Mouse (Mus musculus) forebrain, postnatal 0 days (tissue): ENCODE results near the gene Syn3. TPM values are rescaled to one million over a fixed set of nuclear protein-coding genes. Genes with fewer than 3 reads are reported as not detected.

ENCODE experiments used
- ATAC-seq: fragments of 200-750 bp; cut with Nextera tagmentation; 2 replicates; pipeline ENCODE4 v1.8.0; 2017; ENCODE audit warnings: mild to moderate bottlenecking, moderate library complexity
- DNase-seq: peaks from one replicate; pipeline ENCODE4 v3.0.0-alpha.2; 2015
- H3K27ac ChIP-seq: fragments of 300-500 bp; sonication (generic); 2 replicates; pipeline ENCODE4 v1.5.1; 2014; ENCODE audit warnings: low read depth, mild to moderate bottlenecking, antibody characterized with exemption, low read length, moderate library complexity, mixed read lengths
- H3K27me3 ChIP-seq: fragments of 300-500 bp; sonication (generic); 2 replicates; pipeline ENCODE4 v1.6.1; 2014; ENCODE audit warnings: mild to moderate bottlenecking, low read length, mixed read lengths; ENCODE audit not compliant: insufficient read depth
- H3K36me3 ChIP-seq: fragments of 300-500 bp; sonication (generic); 2 replicates; pipeline ENCODE4 v1.6.1; 2014; ENCODE audit warnings: mild to moderate bottlenecking, moderate library complexity; ENCODE audit not compliant: insufficient read depth
- H3K4me1 ChIP-seq: fragments of 300-500 bp; sonication (generic); 2 replicates; pipeline ENCODE4 v1.6.1; 2014; ENCODE audit warnings: antibody characterized with exemption; ENCODE audit not compliant: insufficient read depth
- H3K4me2 ChIP-seq: fragments of 300-500 bp; sonication (generic); 2 replicates; pipeline ENCODE4 v1.6.1; 2014; ENCODE audit warnings: low read depth, mild to moderate bottlenecking, moderate library complexity
- H3K4me3 ChIP-seq: fragments of 300-500 bp; sonication (generic); 2 replicates; pipeline ENCODE4 v1.5.1; 2014; ENCODE audit warnings: low read depth, low read length, mixed read lengths
- H3K9ac ChIP-seq: fragments of 300-500 bp; sonication (generic); 2 replicates; pipeline ENCODE4 v1.6.1; 2014; ENCODE audit warnings: mild to moderate bottlenecking
- H3K9me3 ChIP-seq: fragments of 300-500 bp; sonication (generic); 2 replicates; pipeline ENCODE4 v1.6.1; 2016; ENCODE audit warnings: low read length
- CTCF ChIP-seq: sonication (generic); IDR thresholded peaks from 2 replicates; pipeline ENCODE4 v1.5.1; 2016; ENCODE audit warnings: antibody characterized with exemption, control low read depth, low read depth
- WGBS: fragments of 180-500 bp; shearing (Covaris S2); extraction: QIAGEN DNeasy Blood & Tissue Kit; methylation state at CpG from one replicate; pipeline ENCODE4 v1.1.7; 2014; 5-methylcytosine and 5-hydroxymethylcytosine counted together
- polyA plus RNA-seq: library from polyadenylated mRNA; unstranded; fragments of >200 nt; fragmentation: Nextera tagmentation; extraction: Ambion mirVana; gene quantifications from 2 replicates; pipeline ENCODE4 v1.2.1, GENCODE M21; 2015
- total RNA-seq: library from RNA; depleted of rRNA; stranded (reverse); fragments of >200 nt; gene quantifications from 2 replicates; pipeline ENCODE4 v1.2.3, GENCODE M21; 2014

Syn3 gene
- total and polyA plus RNA-seq, 2 experiments from 2014 or later: 16.4 to 47.6 TPM

GRCm38 (mm10) chr10:86203175-86203574 lies 295.5 kb downstream of the Syn3 start:
- no peaks in the 10 kb centered on the region for H3K4me1 ChIP-seq
- 94% methylated on average over 6 of the region's 6 CpGs for WGBS
- no peak overlapping the region for H3K9ac ChIP-seq
- DNase-seq (no peak), ATAC-seq (no peak)
- no peak for TF ChIP-seq CTCF
- no peak overlapping the region for H3K4me2 ChIP-seq
- H3K27me3 ChIP-seq: no peaks in the 10 kb centered on the region
- H3K36me3 ChIP-seq: no peaks in the 10 kb centered on the region
- no peak overlapping the region for H3K4me3 ChIP-seq
- H3K27ac ChIP-seq: no peak overlapping the region
- H3K9me3 ChIP-seq: no peaks in the 10 kb centered on the region

GRCm38 (mm10) chr10:86201826-86202225 lies 296.9 kb downstream of the Syn3 start:
- WGBS: 81% methylated on average over 7 of the region's 7 CpGs
- DNase-seq: no peak
- Histone ChIP-seq H3K4me1 (no peaks in the 10 kb centered on the region), H3K27me3 (no peaks in the 10 kb centered on the region), H3K9me3 (no peaks in the 10 kb centered on the region), H3K4me3 (no peak overlapping the region), H3K27ac (no peak overlapping the region), H3K9ac (no peak overlapping the region), H3K4me2 (no peak overlapping the region), H3K36me3 (no peaks in the 10 kb centered on the region)
- no peak for ATAC-seq
- TF ChIP-seq CTCF: no peak

- ATAC-seq (no peak), DNase-seq (no peak)
- H3K4me3 ChIP-seq: no peak overlapping the region
- no peak overlapping the region for H3K27ac ChIP-seq
- no peaks in the 10 kb centered on the region for H3K9me3 ChIP-seq
- WGBS: 96% methylated on average over 3 of the region's 3 CpGs
- no peak overlapping the region for H3K9ac ChIP-seq
- TF ChIP-seq CTCF: no peak
- H3K36me3 ChIP-seq: no peaks in the 10 kb centered on the region
- H3K27me3 ChIP-seq: no peaks in the 10 kb centered on the region
- no peaks in the 10 kb centered on the region for H3K4me1 ChIP-seq
- H3K4me2 ChIP-seq: no peak overlapping the region
These were observed 297.7 kb downstream of the Syn3 start for GRCm38 (mm10) chr10:86201006-86201405.

- H3K4me1 ChIP-seq: no peaks in the 10 kb centered on the region
- TF ChIP-seq CTCF: no peak
These were observed 302.2 kb downstream of the Syn3 start for GRCm38 (mm10) chr10:86196414-86197025.

GRCm38 (mm10) chr10:86194722-86195121 lies 304.0 kb downstream of the Syn3 start:
- H3K4me3 ChIP-seq: no peak overlapping the region
- H3K9ac ChIP-seq: no peak overlapping the region
- no peak overlapping the region for H3K27ac ChIP-seq
- no peak overlapping the region for H3K4me2 ChIP-seq
- ATAC-seq (no peak), DNase-seq (no peak)
- H3K9me3 ChIP-seq: no peaks in the 10 kb centered on the region
- no peaks in the 10 kb centered on the region for H3K27me3 ChIP-seq
- no peaks in the 10 kb centered on the region for H3K36me3 ChIP-seq
- 65% methylated on average over 4 of the region's 4 CpGs for WGBS
- no peaks in the 10 kb centered on the region for H3K4me1 ChIP-seq
- no peak for TF ChIP-seq CTCF

More at GRCm38 (mm10) chr10:86196414-86197025, 302.2 kb downstream of the Syn3 start:
- H3K27ac ChIP-seq: no peak overlapping the region
- H3K36me3 ChIP-seq: no peaks in the 10 kb centered on the region
- DNase-seq (no peak), ATAC-seq (no peak)
- no peak overlapping the region for H3K4me2 ChIP-seq
- H3K27me3 ChIP-seq: no peaks in the 10 kb centered on the region
- H3K4me3 ChIP-seq: no peak overlapping the region
- H3K9me3 ChIP-seq: no peaks in the 10 kb centered on the region
- H3K9ac ChIP-seq: no peak overlapping the region
- 83% methylated on average over 3 of the region's 3 CpGs for WGBS

- no peak overlapping the region for H3K27ac ChIP-seq
- WGBS: 47% methylated on average over 4 of the region's 4 CpGs
These were observed 304.7 kb downstream of the Syn3 start for GRCm38 (mm10) chr10:86193863-86194434.

GRCm38 (mm10) chr10:86188614-86189013 lies 310.1 kb downstream of the Syn3 start:
- Histone ChIP-seq H3K4me2 (no peak overlapping the region), H3K4me3 (no peak overlapping the region), H3K27ac (no peak overlapping the region), H3K4me1 (no peaks in the 10 kb centered on the region), H3K9ac (no peak overlapping the region), H3K9me3 (no peaks in the 10 kb centered on the region), H3K36me3 (no peaks in the 10 kb centered on the region), H3K27me3 (no peaks in the 10 kb centered on the region)
- 75% methylated on average over 4 of the region's 4 CpGs for WGBS
- TF ChIP-seq CTCF: no peak
- no peak for DNase-seq
- peak; percentile 53; the same call in 1 of the 2 replicates for ATAC-seq

More at GRCm38 (mm10) chr10:86193863-86194434, 304.7 kb downstream of the Syn3 start:
- peak; percentile 51 for ATAC-seq
- H3K27me3 ChIP-seq: no peaks in the 10 kb centered on the region
- H3K4me1 ChIP-seq: no peaks in the 10 kb centered on the region
- no peaks in the 10 kb centered on the region for H3K9me3 ChIP-seq
- H3K4me2 ChIP-seq: no peak overlapping the region
- no peak overlapping the region for H3K4me3 ChIP-seq
- no peaks in the 10 kb centered on the region for H3K36me3 ChIP-seq
- DNase-seq: no peak
- no peak for TF ChIP-seq CTCF
- H3K9ac ChIP-seq: no peak overlapping the region
